Mouse (Mus musculus) mesoderm, embryonic 11.5 days (tissue): ENCODE measurements around the gene Fgf5.
A peak's percentile ranks its signal among the peaks of the same experiment; 100 is the strongest.

Source experiments
- DNase-seq: peaks from one replicate; pipeline ENCODE4 v3.0.0-alpha.2; 2012; ENCODE audit warnings: low read depth, low spot score

The Fgf5 gene

DNA sequence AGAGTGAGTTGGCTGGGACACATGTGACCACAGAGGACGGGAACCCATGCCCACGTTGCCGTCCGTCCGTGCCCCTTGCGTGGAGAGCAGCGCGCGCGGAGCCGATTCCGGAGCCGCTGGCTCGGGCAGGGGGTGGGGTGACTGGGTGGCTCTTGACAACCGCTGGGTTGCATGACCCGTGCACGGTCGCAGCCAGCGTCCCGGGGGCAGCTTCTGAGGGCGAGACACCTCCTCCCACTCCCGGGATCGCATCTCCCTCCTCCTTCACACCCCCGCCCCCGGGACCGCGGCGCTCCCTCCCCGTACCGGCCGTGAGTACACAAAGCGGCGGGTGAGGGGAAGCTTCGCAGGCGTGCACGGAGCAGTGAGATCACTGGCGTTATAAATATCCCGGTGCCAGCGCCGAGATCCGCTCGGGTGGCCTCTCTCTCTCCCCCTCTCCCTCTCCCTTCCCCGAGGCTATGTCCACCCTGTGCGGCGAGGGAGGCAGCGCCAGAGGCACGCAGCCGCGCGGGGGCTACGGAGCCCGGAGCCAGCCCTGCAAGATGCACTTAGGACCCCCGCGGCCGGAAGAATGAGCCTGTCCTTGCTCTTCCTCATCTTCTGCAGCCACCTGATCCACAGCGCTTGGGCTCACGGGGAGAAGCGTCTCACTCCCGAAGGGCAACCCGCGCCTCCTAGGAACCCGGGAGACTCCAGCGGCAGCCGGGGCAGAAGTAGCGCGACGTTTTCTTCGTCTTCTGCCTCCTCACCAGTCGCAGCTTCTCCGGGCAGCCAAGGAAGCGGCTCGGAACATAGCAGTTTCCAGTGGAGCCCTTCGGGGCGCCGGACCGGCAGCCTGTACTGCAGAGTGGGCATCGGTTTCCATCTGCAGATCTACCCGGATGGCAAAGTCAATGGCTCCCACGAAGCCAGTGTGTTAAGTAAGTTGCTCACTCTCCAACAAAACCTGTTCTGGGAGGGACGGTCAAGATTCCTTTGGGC lies at the start of gene Fgf5:
Gene Fgf5 (plus strand): TSS at position 347 of the 984 bp plus-strand sequence.
- DNase-seq = peak; percentile 62

DNA sequence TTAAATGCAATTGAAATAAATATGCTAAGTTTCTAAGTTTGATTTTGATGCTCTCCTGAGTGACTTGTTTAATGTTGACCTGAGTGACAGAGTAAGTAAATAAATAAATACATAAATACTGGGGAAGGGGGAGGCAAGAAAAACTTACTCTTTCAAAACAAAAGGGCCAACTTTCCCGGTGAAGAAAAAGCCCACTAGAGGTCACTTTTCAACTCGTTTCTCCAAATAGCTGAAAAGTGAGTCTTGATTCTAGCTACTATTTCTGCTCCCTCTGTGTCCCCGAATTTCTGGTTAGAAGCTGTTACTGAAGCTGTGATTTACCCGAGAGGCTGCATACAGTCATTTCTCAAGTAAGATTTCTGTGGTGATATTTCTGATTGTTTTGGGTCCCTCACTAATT lies 41.5 kb upstream of the Fgf5 start:
- DNase-seq = no peak

DNA sequence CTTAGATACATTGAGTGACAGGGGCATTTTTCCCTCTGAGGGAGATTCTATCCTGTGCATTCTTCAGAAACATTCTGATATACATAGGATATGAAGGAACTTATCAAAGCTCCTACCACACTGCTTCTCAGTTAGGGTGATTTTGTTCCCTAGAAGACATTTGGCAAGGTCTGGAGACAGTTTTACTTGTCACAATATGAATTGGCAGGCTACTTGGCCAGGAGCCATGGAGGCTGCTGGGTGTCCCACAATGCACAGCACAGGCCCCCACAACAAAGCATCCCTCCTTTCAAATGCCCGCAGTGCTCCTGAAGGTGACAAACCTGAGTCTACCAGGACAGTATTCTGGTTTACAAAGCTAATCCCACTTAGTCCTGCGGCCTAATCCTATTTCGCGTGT lies 32.0 kb upstream of the Fgf5 start:
- no peak for DNase-seq

DNA sequence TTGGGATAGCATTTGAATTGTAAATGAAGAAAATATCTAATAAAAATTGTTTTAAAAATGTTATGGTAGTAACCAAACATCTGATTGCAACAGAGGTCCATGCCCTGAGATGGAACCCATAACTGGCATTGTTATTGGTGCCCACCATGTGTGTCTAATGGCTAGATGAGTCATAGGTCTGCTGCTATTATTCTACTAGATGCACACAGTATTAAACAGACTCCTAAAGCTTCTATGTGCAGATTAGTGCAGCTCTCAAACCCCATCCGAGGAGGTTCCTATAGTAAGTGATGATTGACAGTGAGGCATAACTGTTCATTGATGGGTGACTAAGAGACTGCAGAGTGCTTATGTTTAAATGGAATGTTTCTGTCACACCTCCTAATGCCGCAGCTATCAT lies 27.3 kb upstream of the Fgf5 start:
- no peak for DNase-seq

GRCm38 (mm10) chr5:98229456-98229855 lies 24.5 kb upstream of the Fgf5 start:
- no peak for DNase-seq

GRCm38 (mm10) chr5:98238466-98238865 lies 15.5 kb upstream of the Fgf5 start:
- no peak for DNase-seq

- no peak for DNase-seq
Measured at GRCm38 (mm10) chr5:98241322-98241829, 12.6 kb upstream of the Fgf5 start.

DNA sequence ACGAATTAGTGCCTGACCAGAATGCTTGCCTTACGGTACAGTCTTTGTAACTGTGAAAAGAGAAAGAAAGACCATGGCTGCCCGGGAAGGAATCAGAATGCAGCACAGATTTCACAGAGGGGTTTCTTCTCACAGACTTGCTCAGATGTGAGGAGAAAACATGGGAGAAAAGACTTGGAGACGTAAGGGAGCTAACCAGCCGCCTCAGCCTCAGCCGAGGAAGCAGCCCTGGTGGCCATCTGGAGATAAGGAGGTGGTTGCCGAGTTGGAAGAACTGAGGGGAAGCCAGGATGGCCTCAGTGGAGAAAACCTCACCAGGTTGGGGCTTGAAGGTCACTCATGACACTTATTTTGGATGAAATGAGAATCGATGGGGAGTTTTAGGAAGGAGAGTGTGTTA lies 8.7 kb upstream of the Fgf5 start:
- DNase-seq = no peak

GRCm38 (mm10) chr5:98245976-98246375 lies 8.0 kb upstream of the Fgf5 start:
- no peak for DNase-seq

GRCm38 (mm10) chr5:98246826-98247225 lies 7.2 kb upstream of the Fgf5 start:
- DNase-seq = no peak

DNA sequence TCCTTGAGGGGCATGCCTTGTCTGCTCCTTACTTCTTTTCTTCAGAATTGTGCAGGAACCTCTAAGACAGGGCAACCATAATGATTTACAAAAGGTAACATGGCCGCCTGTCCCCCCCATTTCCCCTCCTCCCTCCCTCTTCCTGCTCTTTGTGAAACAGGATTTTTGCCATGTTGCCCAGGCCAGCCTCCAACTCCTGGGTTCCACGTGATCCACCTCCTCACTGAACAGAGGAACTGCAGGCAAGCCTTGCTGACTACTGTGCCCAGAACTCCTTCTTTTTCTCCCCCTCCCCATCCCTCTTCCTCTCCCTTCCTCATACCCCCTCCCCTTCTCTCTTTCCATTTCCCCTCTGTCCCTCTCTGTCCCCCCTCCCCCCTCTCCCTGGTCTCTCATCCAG lies 6.5 kb upstream of the Fgf5 start:
- no peak for DNase-seq

GRCm38 (mm10) chr5:98253147-98253546 lies 837 bp upstream of the Fgf5 start:
- peak; percentile 78 for DNase-seq

DNA sequence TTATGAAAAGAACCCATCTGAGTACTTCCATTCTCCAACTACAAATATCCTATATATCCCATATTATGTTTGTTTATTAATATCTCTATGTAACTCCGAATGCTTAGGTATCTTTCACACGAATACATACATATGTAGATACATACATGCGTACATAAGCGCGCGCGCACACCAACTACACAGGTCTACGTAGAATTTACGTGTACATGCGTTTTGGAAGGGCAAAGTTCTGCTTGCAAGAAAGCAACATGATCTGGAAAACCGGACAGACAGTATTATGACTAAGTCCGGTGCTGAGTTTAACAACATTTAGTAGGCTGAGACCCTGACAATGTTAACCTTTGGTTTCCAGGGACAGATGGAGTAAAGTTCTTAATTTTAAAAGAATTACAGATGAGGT lies 1.2 kb downstream of the Fgf5 start:
- peak; percentile 25 for DNase-seq

- DNase-seq = peak; percentile 26
Measured at GRCm38 (mm10) chr5:98255760-98256490, 1.9 kb downstream of the Fgf5 start.

DNA sequence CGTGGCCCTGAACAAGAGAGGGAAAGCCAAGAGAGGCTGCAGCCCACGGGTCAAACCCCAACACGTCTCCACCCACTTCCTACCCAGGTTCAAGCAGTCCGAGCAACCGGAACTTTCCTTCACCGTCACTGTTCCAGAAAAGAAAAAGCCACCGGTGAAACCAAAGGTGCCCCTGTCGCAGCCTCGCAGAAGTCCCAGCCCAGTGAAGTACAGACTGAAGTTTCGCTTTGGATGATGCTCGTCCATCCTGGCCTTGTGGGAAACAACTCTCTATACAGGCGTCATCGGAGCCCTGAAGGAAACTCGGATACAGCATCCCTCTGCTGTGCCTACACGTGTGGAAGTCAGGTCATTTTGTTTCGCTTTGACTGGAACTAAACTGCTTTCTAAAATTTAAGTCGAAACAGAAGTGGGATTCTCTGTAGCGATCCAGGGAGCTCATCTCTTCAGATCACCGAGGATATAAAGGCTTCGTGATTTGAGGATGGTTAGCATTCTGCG lies 21.4 kb downstream of the Fgf5 start:
- no peak for DNase-seq

DNA sequence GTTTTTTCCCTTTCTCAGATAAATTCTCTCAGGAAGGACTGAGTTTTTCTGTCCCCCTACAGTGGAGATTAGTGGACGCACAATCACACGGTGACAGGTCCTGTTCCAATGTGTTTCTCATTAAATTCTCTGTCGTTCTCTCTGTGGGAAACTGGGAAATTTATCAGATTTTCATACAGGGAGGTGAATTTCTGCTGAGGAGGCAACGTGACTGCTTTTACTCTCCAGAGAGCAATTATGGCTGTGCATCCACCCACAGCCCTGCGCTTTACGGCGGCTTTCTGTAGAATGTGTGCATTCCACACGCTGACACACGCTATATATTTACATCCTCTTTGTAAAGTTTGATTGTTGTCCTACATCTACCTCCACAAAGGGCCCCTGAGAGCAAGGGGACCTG lies 28.0 kb downstream of the Fgf5 start:
- peak; percentile 44 for DNase-seq

GRCm38 (mm10) chr5:98283696-98284478 lies 29.9 kb downstream of the Fgf5 start:
- DNase-seq = peak; percentile 34

GRCm38 (mm10) chr5:98290642-98291041 lies 36.7 kb downstream of the Fgf5 start:
- DNase-seq = no peak

DNA sequence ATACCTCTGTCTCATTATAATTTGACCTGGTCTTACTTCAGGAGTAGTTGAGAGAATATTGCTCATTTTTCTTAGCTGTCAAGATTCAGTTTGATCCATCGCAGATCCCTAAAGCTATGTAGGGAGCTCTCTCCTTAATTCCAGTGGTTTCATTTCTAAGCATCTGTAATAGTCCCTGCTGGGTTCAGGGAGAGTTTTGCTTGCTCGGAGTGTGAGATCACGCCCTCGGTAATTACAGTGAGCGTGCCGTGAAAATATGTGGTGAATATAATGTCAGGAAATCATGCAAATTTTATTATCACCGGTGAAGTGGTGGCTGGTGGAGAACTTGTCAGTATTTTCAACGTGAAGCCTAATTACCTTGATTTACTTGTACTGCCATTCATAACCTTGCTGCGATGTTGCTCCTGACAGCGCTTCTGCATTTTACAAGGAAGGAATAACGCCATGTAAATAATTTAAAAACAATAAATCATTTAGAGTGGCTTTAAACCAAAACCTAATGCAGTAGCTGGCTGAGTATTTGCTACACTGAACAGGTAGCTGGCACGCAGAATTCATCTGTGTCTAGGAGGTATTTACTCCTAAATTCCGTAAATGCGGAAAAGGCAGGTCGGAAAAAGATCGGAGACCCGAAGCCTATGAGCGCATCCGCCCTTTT lies 38.5 kb downstream of the Fgf5 start:
- no peak for DNase-seq

- DNase-seq = peak; percentile 18
Measured at GRCm38 (mm10) chr5:98293049-98293715, 39.2 kb downstream of the Fgf5 start.
